Mouse (Mus musculus) cerebellum, adult 2 months (tissue): ENCODE measurements around the gene Mettl17. TPM values are rescaled to one million over a fixed set of nuclear protein-coding genes. Genes with fewer than 3 reads are reported as not detected.
"Not testable (repeated sequence)": the region's sequence is repeated elsewhere in the genome, so short reads cannot be mapped to it uniquely, and the experiment has no call there.

ENCODE experiments used
- DNase-seq, 2 experiments: peaks; one replicate each; pipeline ENCODE4 v3.0.0; 2021
- H3K27ac ChIP-seq: fragments of 200-500 bp; 2 replicates; pipeline ENCODE4 v1.5.1; 2012; ENCODE audit warnings: low read length, control low read depth, inconsistent platforms; ENCODE audit not compliant: insufficient read depth
- H3K27me3 ChIP-seq: fragments of 200-500 bp; 2 replicates; pipeline ENCODE4 v1.6.1; 2012; ENCODE audit warnings: inconsistent platforms, mild to moderate bottlenecking, low read length, moderate library complexity; ENCODE audit not compliant: control insufficient read depth, insufficient read depth
- H3K4me1 ChIP-seq: fragments of 200-500 bp; 2 replicates; pipeline ENCODE4 v1.6.1; 2011; ENCODE audit warnings: low read length; ENCODE audit not compliant: control insufficient read depth, insufficient read depth
- H3K4me3 ChIP-seq: fragments of 200-500 bp; replicated peaks from 2 replicates; pipeline ENCODE3; 2011; ENCODE audit warnings: mild to moderate bottlenecking, low read depth, low read length, control low read depth; ENCODE audit not compliant: insufficient read depth
- CTCF ChIP-seq: fragments of 200-500 bp; IDR thresholded peaks from 2 replicates; pipeline ENCODE4 v1.5.1; 2011; ENCODE audit warnings: low read depth, mild to moderate bottlenecking, control low read depth, low read length, moderate library complexity, borderline replicate concordance; ENCODE audit not compliant: insufficient read depth
- POLR2A ChIP-seq: fragments of 200-500 bp; IDR thresholded peaks from 2 replicates; pipeline ENCODE4 v1.6.1; 2011; ENCODE audit warnings: low read length, control low read depth, borderline replicate concordance; ENCODE audit not compliant: insufficient read depth
- WGBS: fragments of 180-500 bp; shearing (Covaris S2); methylation state at CpG from one replicate; pipeline ENCODE4 v1.1.7; 2018; 5-methylcytosine and 5-hydroxymethylcytosine counted together
- polyA plus RNA-seq: library from polyadenylated mRNA; depleted of rRNA; stranded (reverse); fragments of >200 nt; gene quantifications from 2 replicates; pipeline ENCODE4 v1.2.3, GENCODE M21; 2012; rRNA removed

The Mettl17 gene
- polyA plus RNA-seq = 52.5 and 55.4 TPM in 2 replicates

- peak; percentile 91 to 94 for DNase-seq
- under 1% methylated on average over 43 of the region's 43 CpGs for whole genome bisulfite sequencing
- TF ChIP-seq POLR2A (peak; percentile 81; the same call in 1 of the 2 replicates), CTCF (no peak)
- peak within 1 kb of the TSS; percentile 59 for H3K4me3 ChIP-seq
- H3K4me1 ChIP-seq = peaks cover 4% of the 10 kb centered on the region; the same call in 1 of the 2 replicates
- no peaks in the 10 kb centered on the region for H3K27me3 ChIP-seq
- peak within 1 kb of the TSS; percentile 3; the same call in 1 of the 2 replicates for H3K27ac ChIP-seq
Observed at GRCm38 (mm10) chr14:51884598-51885331, at the start of gene Mettl17. Gene Mettl17, plus strand, starts transcription at chr14:51884842.

GRCm38 (mm10) chr14:51838480-51838879 lies 46.2 kb upstream of the Mettl17 start:
- DNase-seq = not testable (repeated sequence)
- 17% methylated on average over 2 of the region's 2 CpGs for WGBS

GRCm38 (mm10) chr14:51842250-51842649 lies 42.4 kb upstream of the Mettl17 start:
- Histone ChIP-seq H3K27me3 (no peaks in the 10 kb centered on the region), H3K4me1 (no peaks in the 10 kb centered on the region), H3K27ac (no peak overlapping the region), H3K4me3 (no peak overlapping the region)
- 69% methylated on average over 1 of the region's 1 CpGs for WGBS
- TF ChIP-seq POLR2A = no peak
- TF ChIP-seq CTCF = no peak
- DNase-seq = no peak

More at GRCm38 (mm10) chr14:51838480-51838879, 46.2 kb upstream of the Mettl17 start:
- H3K27me3 ChIP-seq, H3K4me3 ChIP-seq, H3K4me1 ChIP-seq, H3K27ac ChIP-seq: not testable (repeated sequence)

- 91% methylated on average over 2 of the region's 2 CpGs for WGBS
- Histone ChIP-seq H3K27ac (no peak overlapping the region), H3K4me1 (no peaks in the 10 kb centered on the region), H3K27me3 (no peaks in the 10 kb centered on the region), H3K4me3 (no peak overlapping the region)
- TF ChIP-seq POLR2A (no peak), CTCF (no peak)
- no peak for DNase-seq
Observed at GRCm38 (mm10) chr14:51842781-51843180, 41.9 kb upstream of the Mettl17 start.

- DNase-seq = no peak
- no peaks in the 10 kb centered on the region for H3K27me3 ChIP-seq
- H3K4me1 ChIP-seq = no peaks in the 10 kb centered on the region
- no peak overlapping the region for H3K4me3 ChIP-seq
- TF ChIP-seq CTCF = no peak
- TF ChIP-seq POLR2A = no peak
- no peak overlapping the region for H3K27ac ChIP-seq
Observed at GRCm38 (mm10) chr14:51843882-51844281, 40.8 kb upstream of the Mettl17 start.

- Histone ChIP-seq H3K4me3 (no peak overlapping the region), H3K4me1 (no peaks in the 10 kb centered on the region), H3K27me3 (no peaks in the 10 kb centered on the region), H3K27ac (no peak overlapping the region)
- no peak for TF ChIP-seq POLR2A
- TF ChIP-seq CTCF = no peak
- 62% methylated on average over 3 of the region's 3 CpGs for WGBS
- no peak for DNase-seq
Observed at GRCm38 (mm10) chr14:51846566-51846965, 38.1 kb upstream of the Mettl17 start.

GRCm38 (mm10) chr14:51851006-51851405 lies 33.6 kb upstream of the Mettl17 start:
- H3K4me3 ChIP-seq, H3K4me1 ChIP-seq, H3K27me3 ChIP-seq, H3K27ac ChIP-seq, DNase-seq: not testable (repeated sequence)
- WGBS = 41% methylated on average over 3 of the region's 3 CpGs

- Histone ChIP-seq H3K27ac (no peak within 1 kb of the TSS), H3K27me3 (no peaks in the 10 kb centered on the region), H3K4me1 (no peaks in the 10 kb centered on the region), H3K4me3 (no peak within 1 kb of the TSS)
- no peak for TF ChIP-seq CTCF
- no peak for TF ChIP-seq POLR2A
- DNase-seq = no peak
Observed at GRCm38 (mm10) chr14:51853399-51853798, 31.2 kb upstream of the Mettl17 start, which contains the start of gene Ear6. Gene Ear6, plus strand, starts transcription at chr14:51853699.

GRCm38 (mm10) chr14:51855280-51855679 lies 29.4 kb upstream of the Mettl17 start:
- H3K27ac ChIP-seq, H3K4me3 ChIP-seq, H3K27me3 ChIP-seq, DNase-seq, H3K4me1 ChIP-seq: not testable (repeated sequence)
- WGBS = 85% methylated on average over 7 of the region's 7 CpGs
